Mouse (Mus musculus) hindbrain, embryonic 10.5 days (tissue): ENCODE measurements around the gene Kat2b. TPM values are rescaled to one million over a fixed set of nuclear protein-coding genes. Genes with fewer than 3 reads are reported as not detected.
"Not testable (repeated sequence)": the region's sequence is repeated elsewhere in the genome, so short reads cannot be mapped to it uniquely, and the experiment has no call there.

ENCODE experiments used
- DNase-seq: peaks from one replicate; pipeline ENCODE4 v3.0.0-alpha.2; 2017; ENCODE audit warnings: low spot score
- H3K27ac ChIP-seq: fragments of 300-500 bp; sonication (generic); 2 replicates; pipeline ENCODE4 v1.5.1; 2016; ENCODE audit warnings: mild to moderate bottlenecking, moderate library complexity
- H3K27me3 ChIP-seq: fragments of 300-500 bp; sonication (generic); 2 replicates; pipeline ENCODE4 v1.6.1; 2016; ENCODE audit warnings: mild to moderate bottlenecking; ENCODE audit not compliant: poor library complexity, insufficient read depth, severe bottlenecking
- H3K36me3 ChIP-seq: fragments of 300-500 bp; sonication (generic); 2 replicates; pipeline ENCODE4 v1.6.1; 2016; ENCODE audit warnings: mild to moderate bottlenecking, moderate library complexity
- H3K4me1 ChIP-seq: fragments of 300-500 bp; sonication (generic); replicated peaks from 2 replicates; pipeline ENCODE4 v1.6.1; 2016; ENCODE audit warnings: mild to moderate bottlenecking
- H3K4me3 ChIP-seq: fragments of 300-500 bp; sonication (generic); 2 replicates; pipeline ENCODE4 v1.5.1; 2016; ENCODE audit warnings: mild to moderate bottlenecking, moderate library complexity
- H3K9me3 ChIP-seq: fragments of 300-500 bp; sonication (generic); 2 replicates; pipeline ENCODE4 v1.6.1; 2016; ENCODE audit warnings: mild to moderate bottlenecking, moderate library complexity
- WGBS: fragments of 180-500 bp; shearing (Covaris S2); methylation state at CpG from one replicate; pipeline ENCODE4 v1.1.7; 2016; 5-methylcytosine and 5-hydroxymethylcytosine counted together
- polyA plus RNA-seq: library from polyadenylated mRNA; unstranded; fragments of >200 nt; fragmentation: Nextera tagmentation; extraction: Ambion mirVana; gene quantifications from 2 replicates; pipeline ENCODE4 v1.2.1, GENCODE M21; 2016

The Kat2b gene
- polyA plus RNA-seq, 1 experiment from 2014 or later = 2.5 TPM

- Histone ChIP-seq H3K4me1 (no peaks in the 10 kb centered on the region), H3K36me3 (peaks cover 3% of the 10 kb centered on the region; the same call in 1 of the 2 replicates), H3K27me3 (no peaks in the 10 kb centered on the region), H3K4me3 (no peak overlapping the region), H3K9me3 (no peaks in the 10 kb centered on the region), H3K27ac (no peak overlapping the region)
- DNase-seq = no peak
- WGBS = 85% methylated on average over 3 of the region's 3 CpGs
Measured at GRCm38 (mm10) chr17:53626160-53626559, 59.5 kb downstream of the Kat2b start.

DNA sequence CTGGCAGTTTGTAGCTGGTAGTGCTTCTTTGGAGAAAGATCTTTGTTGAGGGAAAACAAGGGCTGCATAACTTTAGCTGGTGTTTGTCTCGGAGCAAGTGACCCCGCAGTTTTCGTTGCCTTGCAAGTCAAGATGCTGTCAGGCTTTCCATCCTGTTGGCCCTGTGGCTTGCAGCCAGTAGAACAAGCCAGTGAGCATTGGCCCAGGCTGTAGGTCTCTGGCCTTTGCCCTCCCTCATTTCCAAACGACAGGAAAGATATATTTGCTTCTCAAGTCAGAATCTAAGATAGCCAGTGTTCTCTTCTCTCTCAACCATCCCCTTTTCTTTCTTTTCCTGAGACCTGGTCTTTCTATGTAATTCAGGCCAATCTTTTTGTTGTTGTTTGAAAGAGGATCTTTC, 60.8 kb downstream of the Kat2b start:
- DNase-seq = no peak
- 82% methylated on average over 4 of the region's 4 CpGs for WGBS

DNA sequence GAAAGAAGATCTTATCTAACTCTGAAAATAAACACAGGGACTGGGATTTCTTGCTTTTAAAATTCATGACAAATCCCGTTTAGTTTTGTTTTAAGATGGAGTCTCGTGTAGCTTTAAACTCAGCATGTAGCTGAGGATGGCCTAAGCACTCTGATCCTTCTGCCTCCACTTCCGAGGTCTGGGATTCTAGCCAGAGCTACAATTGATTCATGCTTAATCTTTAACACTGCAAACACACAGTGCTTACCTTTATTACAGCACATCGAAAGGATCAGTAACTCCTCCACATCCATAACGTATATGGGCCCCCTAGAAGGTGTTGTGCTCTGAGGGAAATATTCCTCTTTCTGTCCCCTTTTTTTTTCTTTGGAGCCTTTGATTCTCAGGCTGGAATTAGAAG, 61.5 kb downstream of the Kat2b start:
- Histone ChIP-seq H3K36me3 (peaks cover 3% of the 10 kb centered on the region; the same call in 1 of the 2 replicates), H3K4me3 (no peak overlapping the region), H3K27me3 (no peaks in the 10 kb centered on the region), H3K4me1 (no peaks in the 10 kb centered on the region), H3K9me3 (no peaks in the 10 kb centered on the region), H3K27ac (no peak overlapping the region)
- no peak for DNase-seq
- WGBS = 81% methylated on average over 5 of the region's 5 CpGs

More for the DNA sequence above, 60.8 kb downstream of the Kat2b start:
- Histone ChIP-seq H3K36me3 (peaks cover 3% of the 10 kb centered on the region; the same call in 1 of the 2 replicates), H3K9me3 (no peaks in the 10 kb centered on the region), H3K4me3 (no peak overlapping the region), H3K4me1 (no peaks in the 10 kb centered on the region), H3K27ac (no peak overlapping the region), H3K27me3 (no peaks in the 10 kb centered on the region)

DNA sequence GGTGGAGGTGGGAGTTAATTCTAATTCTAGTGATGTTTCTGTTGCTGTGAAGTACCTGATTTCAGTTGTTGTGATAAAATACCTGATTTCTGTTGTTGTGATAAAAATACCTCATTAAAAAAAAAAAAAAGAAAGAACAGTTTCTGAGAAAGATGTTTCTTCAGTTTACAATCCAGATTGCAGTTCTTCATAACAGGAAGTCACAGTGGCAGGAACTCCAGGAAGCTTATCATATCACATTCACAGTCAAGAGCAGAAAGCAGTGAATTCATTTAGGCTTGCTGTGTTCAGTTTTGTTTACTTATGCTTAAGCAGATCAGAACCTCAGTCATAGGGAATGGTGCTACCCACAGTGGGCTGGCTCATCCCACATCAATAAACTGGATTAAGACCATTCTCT, 64.7 kb downstream of the Kat2b start:
- Histone ChIP-seq H3K27me3 (no peaks in the 10 kb centered on the region), H3K36me3 (peaks cover 12% of the 10 kb centered on the region), H3K4me3 (no peak overlapping the region), H3K4me1 (no peaks in the 10 kb centered on the region), H3K27ac (no peak overlapping the region), H3K9me3 (no peaks in the 10 kb centered on the region)
- DNase-seq = no peak

GRCm38 (mm10) chr17:53643360-53643759, 76.7 kb downstream of the Kat2b start:
- H3K4me3 ChIP-seq = no peak overlapping the region
- no peaks in the 10 kb centered on the region for H3K27me3 ChIP-seq
- no peak for DNase-seq
- 85% methylated on average over 4 of the region's 4 CpGs for WGBS
- H3K9me3 ChIP-seq = no peaks in the 10 kb centered on the region
- H3K36me3 ChIP-seq = peaks cover 46% of the 10 kb centered on the region
- no peaks in the 10 kb centered on the region for H3K4me1 ChIP-seq
- no peak overlapping the region for H3K27ac ChIP-seq

DNA sequence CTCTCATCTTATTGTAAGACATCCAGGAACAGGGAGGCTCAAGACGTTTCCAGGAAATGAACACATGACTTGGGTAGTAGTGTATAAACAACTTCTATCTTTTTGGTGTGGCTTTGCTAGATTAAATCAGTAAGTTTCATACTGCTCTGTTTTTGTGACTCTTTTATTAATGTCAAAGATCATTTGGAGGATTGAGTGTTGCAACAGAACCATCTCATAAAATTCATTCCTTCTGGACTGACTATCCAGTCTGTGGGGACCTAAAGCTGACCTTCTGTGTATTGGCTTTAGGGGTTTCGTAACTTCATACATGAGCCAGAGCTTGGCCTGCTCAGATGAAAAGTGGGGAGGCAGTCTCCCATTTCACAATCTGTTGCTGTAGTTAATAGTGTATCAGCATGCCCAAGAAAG, 83.6 kb downstream of the Kat2b start:
- H3K27ac ChIP-seq = no peak overlapping the region
- no peaks in the 10 kb centered on the region for H3K9me3 ChIP-seq
- no peak for DNase-seq
- H3K4me1 ChIP-seq = no peaks in the 10 kb centered on the region
- no peaks in the 10 kb centered on the region for H3K27me3 ChIP-seq
- H3K4me3 ChIP-seq = no peak overlapping the region
- 86% methylated on average over 2 of the region's 2 CpGs for WGBS
- peaks cover 33% of the 10 kb centered on the region for H3K36me3 ChIP-seq

- H3K4me1 ChIP-seq = no peaks in the 10 kb centered on the region
- DNase-seq = no peak
- 93% methylated on average over 4 of the region's 4 CpGs for WGBS
Measured at GRCm38 (mm10) chr17:53654596-53654995, 87.9 kb downstream of the Kat2b start.

GRCm38 (mm10) chr17:53655081-53655480, 88.4 kb downstream of the Kat2b start:
- Histone ChIP-seq H3K36me3 (peaks cover 37% of the 10 kb centered on the region), H3K4me1 (no peaks in the 10 kb centered on the region), H3K9me3 (no peaks in the 10 kb centered on the region), H3K27ac (no peak overlapping the region), H3K4me3 (no peak overlapping the region), H3K27me3 (no peaks in the 10 kb centered on the region)
- no peak for DNase-seq
- 94% methylated on average over 6 of the region's 6 CpGs for WGBS

More at GRCm38 (mm10) chr17:53654596-53654995, 87.9 kb downstream of the Kat2b start:
- no peak overlapping the region for H3K4me3 ChIP-seq
- H3K9me3 ChIP-seq = no peaks in the 10 kb centered on the region
- no peaks in the 10 kb centered on the region for H3K27me3 ChIP-seq
- peaks cover 32% of the 10 kb centered on the region for H3K36me3 ChIP-seq
- no peak overlapping the region for H3K27ac ChIP-seq

DNA sequence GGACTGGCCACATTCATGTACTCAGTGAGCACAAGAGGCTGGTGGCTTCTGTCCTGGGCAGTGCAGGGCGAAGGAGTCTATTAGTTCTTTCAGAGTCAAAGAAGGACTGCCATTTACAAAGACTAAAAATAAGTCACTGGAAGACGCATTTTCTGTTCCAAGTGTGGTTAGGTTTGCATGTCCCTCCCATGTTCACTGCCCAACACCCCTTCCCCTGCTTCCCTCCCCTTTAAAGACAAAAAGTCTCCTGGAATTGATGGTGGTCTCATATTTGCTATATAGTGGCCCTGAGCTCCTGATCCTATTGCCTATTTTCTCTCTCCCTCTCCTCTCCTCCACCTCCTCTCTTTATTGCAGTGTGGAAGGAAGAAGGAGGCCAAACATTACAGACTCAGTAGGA, 89.3 kb downstream of the Kat2b start:
- 92% methylated on average over 2 of the region's 2 CpGs for WGBS
- Histone ChIP-seq H3K4me3 (no peak overlapping the region), H3K36me3 (peaks cover 42% of the 10 kb centered on the region), H3K9me3 (no peaks in the 10 kb centered on the region), H3K27me3 (no peaks in the 10 kb centered on the region), H3K4me1 (no peaks in the 10 kb centered on the region), H3K27ac (no peak overlapping the region)
- no peak for DNase-seq

GRCm38 (mm10) chr17:53656369-53656860, 89.8 kb downstream of the Kat2b start:
- Histone ChIP-seq H3K4me1 (no peaks in the 10 kb centered on the region), H3K36me3 (peaks cover 42% of the 10 kb centered on the region), H3K27me3 (no peaks in the 10 kb centered on the region), H3K4me3 (no peak overlapping the region), H3K9me3 (no peaks in the 10 kb centered on the region), H3K27ac (no peak overlapping the region)
- WGBS = 67% methylated on average over 6 of the region's 6 CpGs
- DNase-seq = no peak

DNA sequence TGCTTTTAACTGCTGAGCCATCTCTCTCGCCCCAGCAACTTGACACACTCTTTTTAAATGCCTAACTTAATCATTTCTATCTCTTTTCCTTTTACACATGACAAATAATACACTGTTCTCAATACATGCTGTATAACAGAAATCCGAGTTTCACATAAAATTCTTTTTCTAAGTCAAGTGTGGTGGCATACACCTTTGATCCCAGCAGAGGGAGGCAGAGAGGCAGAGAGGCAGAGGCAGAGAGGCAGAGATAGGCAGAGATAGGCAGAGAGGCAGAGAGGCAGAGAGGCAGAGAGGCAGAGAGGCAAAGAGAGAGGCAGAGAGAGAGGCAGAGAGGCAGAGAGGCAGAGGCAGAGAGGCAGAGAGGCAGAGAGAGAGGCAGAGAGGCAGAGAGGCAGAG, 90.7 kb downstream of the Kat2b start:
- H3K27ac ChIP-seq = not testable (repeated sequence)

DNA sequence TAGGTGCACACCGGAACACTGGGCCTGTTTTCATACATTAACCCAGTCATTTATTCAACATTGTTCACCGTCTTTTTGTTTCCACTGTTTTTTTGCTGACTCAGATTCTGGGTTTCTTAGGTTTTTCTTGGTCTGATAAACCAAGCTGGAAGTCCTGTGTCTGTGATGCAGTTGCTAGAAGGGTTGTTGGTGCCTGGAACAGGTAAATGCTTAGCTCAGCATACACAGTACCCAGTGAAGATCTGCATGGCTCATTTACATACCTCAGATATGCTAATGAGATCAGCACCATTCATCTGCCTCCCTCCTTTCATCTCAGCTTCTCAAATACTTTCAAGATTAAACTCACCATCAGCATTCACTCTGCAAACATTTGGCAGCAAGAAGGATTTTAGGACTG, 92.0 kb downstream of the Kat2b start:
- Histone ChIP-seq H3K4me3 (no peak overlapping the region), H3K36me3 (peaks cover 35% of the 10 kb centered on the region), H3K4me1 (no peaks in the 10 kb centered on the region), H3K9me3 (no peaks in the 10 kb centered on the region), H3K27ac (no peak overlapping the region), H3K27me3 (no peaks in the 10 kb centered on the region)
- no peak for DNase-seq
- 92% methylated on average over 2 of the region's 2 CpGs for WGBS

More for the DNA sequence above, 90.7 kb downstream of the Kat2b start:
- not testable (repeated sequence) for H3K4me3 ChIP-seq, DNase-seq, H3K9me3 ChIP-seq, H3K4me1 ChIP-seq, H3K27me3 ChIP-seq
- WGBS = 76% methylated on average over 2 of the region's 2 CpGs
- peaks cover 42% of the 10 kb centered on the region for H3K36me3 ChIP-seq

DNA sequence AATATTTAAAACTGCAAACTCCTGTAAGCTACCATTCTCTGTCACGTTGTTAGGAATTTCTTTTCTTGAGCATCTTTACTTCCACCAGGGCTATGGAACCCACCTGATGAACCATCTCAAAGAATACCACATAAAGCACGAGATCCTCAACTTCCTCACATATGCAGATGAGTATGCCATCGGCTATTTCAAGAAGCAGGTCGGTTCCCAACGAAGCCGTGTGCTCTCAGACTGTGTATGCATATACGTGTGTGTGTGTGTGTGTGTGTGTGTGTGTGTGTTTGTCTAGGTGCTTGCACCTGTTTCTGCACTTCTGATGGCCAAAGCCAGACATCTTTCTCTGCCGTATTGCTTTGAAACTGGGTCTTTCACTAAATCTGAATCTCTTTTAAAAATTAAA, 92.6 kb downstream of the Kat2b start:
- DNase-seq = no peak
- Histone ChIP-seq H3K27ac (no peak overlapping the region), H3K27me3 (no peaks in the 10 kb centered on the region), H3K4me3 (no peak overlapping the region), H3K9me3 (no peaks in the 10 kb centered on the region), H3K36me3 (peaks cover 33% of the 10 kb centered on the region), H3K4me1 (no peaks in the 10 kb centered on the region)
- WGBS = 89% methylated on average over 8 of the region's 8 CpGs

- Histone ChIP-seq H3K36me3 (peaks cover 28% of the 10 kb centered on the region), H3K9me3 (no peaks in the 10 kb centered on the region), H3K4me3 (no peak overlapping the region), H3K4me1 (no peaks in the 10 kb centered on the region), H3K27me3 (no peaks in the 10 kb centered on the region), H3K27ac (no peak overlapping the region)
- no peak for DNase-seq
- 84% methylated on average over 4 of the region's 4 CpGs for WGBS
Measured at GRCm38 (mm10) chr17:53659738-53660137, 93.1 kb downstream of the Kat2b start.
